Mouse (Mus musculus) CH12.LX (cell line): ENCODE results near the gene Gstp2. TPM values are rescaled to one million over a fixed set of nuclear protein-coding genes. Genes with fewer than 3 reads are reported as not detected.

Source experiments
- DNase-seq: peaks from one replicate; pipeline ENCODE4 v3.0.0-alpha.2; 2013; ENCODE audit errors: extremely low read depth
- H3K27ac ChIP-seq: 2 replicates; pipeline ENCODE4 v1.5.1; 2012; ENCODE audit warnings: low read depth, mild to moderate bottlenecking, control low read depth, moderate library complexity; ENCODE audit not compliant: insufficient read depth
- H3K27me3 ChIP-seq: replicated peaks from 2 replicates; pipeline ENCODE3; 2012; ENCODE audit warnings: inconsistent platforms
- H3K36me3 ChIP-seq, 2 experiments: replicated peaks in 1 of 2; 2 replicates each; pipeline versions ENCODE3 to v1.6.1; 2012; ENCODE audit warnings: inconsistent platforms in 1 of 2, low read length in 1 of 2, mild to moderate bottlenecking in 1 of 2, mixed read lengths in 1 of 2, moderate library complexity in 1 of 2; ENCODE audit not compliant: control insufficient read depth in 1 of 2, insufficient read depth in 1 of 2
- H3K4me1 ChIP-seq, 2 experiments: 2 replicates each; pipeline ENCODE4 v1.6.1; 2012; ENCODE audit warnings: inconsistent platforms in 1 of 2, moderate library complexity in 1 of 2; ENCODE audit not compliant: insufficient read depth in 2 of 2, control insufficient read depth in 1 of 2
- H3K4me2 ChIP-seq: 2 replicates; pipeline ENCODE4 v1.6.1; 2012; ENCODE audit warnings: low read depth, mild to moderate bottlenecking, control low read depth; ENCODE audit not compliant: poor library complexity, insufficient read depth, severe bottlenecking
- H3K4me3 ChIP-seq, 3 experiments: fragments of 150-350 bp in 1 of 3; sonication (generic) in 1 of 3; replicated peaks in 1 of 3; 2 replicates each; pipeline versions ENCODE3 to v1.5.1; 2011 to 2012; ENCODE audit warnings: low read depth in 2 of 3, low read length in 2 of 3, mild to moderate bottlenecking in 2 of 3, moderate library complexity in 2 of 3, control low read depth in 1 of 3, improper control_type of control experiment in 1 of 3, inconsistent platforms in 1 of 3, mixed read lengths in 1 of 3; ENCODE audit not compliant: poor library complexity in 1 of 3
- H3K79me2 ChIP-seq: replicated peaks from 2 replicates; pipeline ENCODE4 v1.6.1; 2012; ENCODE audit warnings: mild to moderate bottlenecking, moderate library complexity; ENCODE audit not compliant: control insufficient read depth, poor library complexity, insufficient read depth, severe bottlenecking; ENCODE audit errors: extremely low read depth
- H3K9ac ChIP-seq: 2 replicates; pipeline ENCODE4 v1.6.1; 2012; ENCODE audit warnings: low read depth, mild to moderate bottlenecking, control low read depth, moderate library complexity; ENCODE audit not compliant: insufficient read depth
- H3K9me3 ChIP-seq: replicated peaks from 2 replicates; pipeline ENCODE3; 2012; ENCODE audit warnings: low read length, inconsistent platforms, mixed read lengths
- CHD1 ChIP-seq: IDR thresholded peaks from 2 replicates; pipeline ENCODE4 v1.6.1; 2012; ENCODE audit warnings: low read depth, low read length, improper control_type of control experiment, inconsistent platforms
- ELF1 ChIP-seq: IDR thresholded peaks from 2 replicates; pipeline ENCODE4 v1.6.1; 2014; ENCODE audit warnings: low read depth, mild to moderate bottlenecking, inconsistent platforms, low read length, improper control_type of control experiment
- EP300 ChIP-seq: IDR thresholded peaks from 2 replicates; pipeline ENCODE4 v1.6.1; 2011; ENCODE audit warnings: low read length, improper control_type of control experiment
- IRF4 ChIP-seq: IDR thresholded peaks from 2 replicates; pipeline ENCODE4 v1.6.1; 2014; ENCODE audit warnings: low read depth, mild to moderate bottlenecking, inconsistent platforms, low read length, improper control_type of control experiment
- JUN ChIP-seq: IDR thresholded peaks from 2 replicates; pipeline ENCODE4 v1.6.1; 2011; ENCODE audit warnings: low read depth, mild to moderate bottlenecking, low read length, improper control_type of control experiment, moderate library complexity; ENCODE audit not compliant: insufficient read depth
- KAT2A ChIP-seq: IDR thresholded peaks from 2 replicates; pipeline ENCODE4 v1.6.1; 2012; ENCODE audit warnings: low read length, improper control_type of control experiment, inconsistent platforms; ENCODE audit not compliant: insufficient replicate concordance
- MAFK ChIP-seq: IDR thresholded peaks from 2 replicates; pipeline ENCODE4 v1.6.1; 2011; ENCODE audit warnings: low read length, improper control_type of control experiment; ENCODE audit not compliant: insufficient replicate concordance
- MAX ChIP-seq: IDR thresholded peaks from 2 replicates; pipeline ENCODE4 v1.6.1; 2011; ENCODE audit warnings: low read length, improper control_type of control experiment
- MAZ ChIP-seq: IDR thresholded peaks from 2 replicates; pipeline ENCODE4 v1.6.1; 2012; ENCODE audit warnings: low read depth, mild to moderate bottlenecking, inconsistent platforms, low read length, improper control_type of control experiment, moderate library complexity
- MEF2A ChIP-seq: IDR thresholded peaks from 2 replicates; pipeline ENCODE4 v1.6.1; 2014; ENCODE audit warnings: low read depth, mild to moderate bottlenecking, inconsistent platforms, low read length, improper control_type of control experiment, borderline replicate concordance
- MXI1 ChIP-seq: IDR thresholded peaks from 2 replicates; pipeline ENCODE4 v1.6.1; 2011; ENCODE audit warnings: mild to moderate bottlenecking, low read depth, low read length, improper control_type of control experiment
- NRF1 ChIP-seq: IDR thresholded peaks from 2 replicates; pipeline ENCODE4 v1.6.1; 2014; ENCODE audit warnings: low read depth, mild to moderate bottlenecking, inconsistent platforms, low read length, improper control_type of control experiment, moderate library complexity
- POLR2A ChIP-seq: IDR thresholded peaks from 2 replicates; pipeline ENCODE4 v1.6.1; 2011; ENCODE audit warnings: low read depth, mild to moderate bottlenecking, improper control_type of control experiment, low read length
- POLR2AphosphoS2 ChIP-seq: IDR thresholded peaks from 2 replicates; pipeline ENCODE4 v1.6.1; 2011; ENCODE audit warnings: low read depth, low read length, improper control_type of control experiment
- SMC3 ChIP-seq: IDR thresholded peaks from 2 replicates; pipeline ENCODE4 v1.6.1; 2011; ENCODE audit warnings: low read depth, low read length, improper control_type of control experiment
- UBTF ChIP-seq: IDR thresholded peaks from 2 replicates; pipeline ENCODE4 v1.6.1; 2012; ENCODE audit warnings: low read depth, mild to moderate bottlenecking, inconsistent platforms, low read length, improper control_type of control experiment, moderate library complexity
- ZC3H11A ChIP-seq: IDR thresholded peaks from 2 replicates; pipeline ENCODE4 v1.6.1; 2012; ENCODE audit warnings: low read depth, mild to moderate bottlenecking, inconsistent platforms, low read length, improper control_type of control experiment
- ZKSCAN1 ChIP-seq: IDR thresholded peaks from 2 replicates; pipeline ENCODE4 v1.6.1; 2012; ENCODE audit warnings: low read depth, inconsistent platforms, low read length, improper control_type of control experiment, borderline replicate concordance
- dilution Hi-C: fragments of 300-500 bp; cut with MboI; formaldehyde crosslinking; loops from 2 replicates; pipeline ENCODE4 v1.14.3; 2020; ENCODE audit warnings: low sequenced_read_pairs; ENCODE audit not compliant: extremely low pct_unique_long_range_greater_than_20kb, extremely low pct_ligation_motif_present
- in situ Hi-C: fragments of 300-500 bp; cut with MboI; formaldehyde crosslinking; loops from 3 replicates; pipeline ENCODE4 v1.14.3; 2019; ENCODE audit warnings: low sequenced_read_pairs, low pct_ligation_motif_present, low pct_unique_long_range_greater_than_20kb, mixed read lengths
- polyA plus RNA-seq: library from polyadenylated mRNA; unstranded; fragments of >175 nt; gene quantifications from 2 replicates; pipeline ENCODE4 v1.2.1, GENCODE M21; 2012; ENCODE audit warnings: low read depth; ENCODE audit not compliant: insufficient read length
- total RNA-seq, 2 experiments: library from RNA; depleted of rRNA; stranded (reverse); fragments of 300-350 nt in 1 of 2; fragments of >200 nt in 1 of 2; gene quantifications; 2 replicates each; pipeline ENCODE4 v1.2.3; 2012 to 2014

Gene Gstp2
- total and polyA plus RNA-seq, 3 experiments, result 1.4 to 21.1 TPM; not detected in 1

GRCm38 (mm10) chr19:3992416-3992815 lies 53.4 kb downstream of the Gstp2 start, which contains the start of gene Tbx10:
Gene Tbx10, plus strand, starts transcription at chr19:3992752.
- TF ChIP-seq UBTF (no peak), MAX (no peak), MAZ (no peak), MXI1 (no peak), JUN (no peak), SMC3 (no peak), MAFK (no peak), ZKSCAN1 (no peak), POLR2A (no peak), NRF1 (no peak), MEF2A (no peak)
- H3K27me3 ChIP-seq, result peaks cover 59% of the 10 kb centered on the region

GRCm38 (mm10) chr19:3991966-3992365 lies 53.9 kb downstream of the Gstp2 start:
- peaks cover 56% of the 10 kb centered on the region for H3K27me3 ChIP-seq

More at GRCm38 (mm10) chr19:3992416-3992815, 53.4 kb downstream of the Gstp2 start, which contains the start of gene Tbx10:
- in situ Hi-C loops (no loop called here), dilution Hi-C loops (no loop called here)
- no peaks in the 10 kb centered on the region for H3K79me2 ChIP-seq
- no peak within 1 kb of the TSS for H3K9ac ChIP-seq
- H3K27ac ChIP-seq, result no peak within 1 kb of the TSS
- peaks cover 7% of the 10 kb centered on the region for H3K9me3 ChIP-seq
- H3K36me3 ChIP-seq, result no peaks in the 10 kb centered on the region
- no peaks in the 10 kb centered on the region for H3K4me1 ChIP-seq
- no peak within 1 kb of the TSS for H3K4me2 ChIP-seq
- no peak for DNase-seq
- no peak within 1 kb of the TSS for H3K4me3 ChIP-seq

More at GRCm38 (mm10) chr19:3991966-3992365, 53.9 kb downstream of the Gstp2 start:
- no peak overlapping the region for H3K27ac ChIP-seq
- TF ChIP-seq POLR2AphosphoS2 (no peak), KAT2A (no peak), CHD1 (no peak), EP300 (no peak), ZC3H11A (no peak), MAZ (no peak), MXI1 (no peak), IRF4 (no peak), ELF1 (no peak), MAFK (no peak), POLR2A (no peak)
- H3K36me3 ChIP-seq, result no peaks in the 10 kb centered on the region
- H3K9me3 ChIP-seq, result peaks cover 7% of the 10 kb centered on the region
- in situ Hi-C loops (no loop called here), dilution Hi-C loops (no loop called here)
- H3K79me2 ChIP-seq, result no peaks in the 10 kb centered on the region
- H3K4me1 ChIP-seq, result no peaks in the 10 kb centered on the region
- no peak for DNase-seq
- no peak overlapping the region for H3K4me3 ChIP-seq
- no peak overlapping the region for H3K9ac ChIP-seq
- no peak overlapping the region for H3K4me2 ChIP-seq
